Mouse (Mus musculus): ENCODE measurements around the gene Jak2. TPM values are rescaled to one million over a fixed set of nuclear protein-coding genes. Genes with fewer than 3 reads are reported as not detected.

Gene Jak2
- total RNA-seq, 4 experiments from 2014 or later, result 16.0 to 18.0 (median 16.9) TPM

DNA sequence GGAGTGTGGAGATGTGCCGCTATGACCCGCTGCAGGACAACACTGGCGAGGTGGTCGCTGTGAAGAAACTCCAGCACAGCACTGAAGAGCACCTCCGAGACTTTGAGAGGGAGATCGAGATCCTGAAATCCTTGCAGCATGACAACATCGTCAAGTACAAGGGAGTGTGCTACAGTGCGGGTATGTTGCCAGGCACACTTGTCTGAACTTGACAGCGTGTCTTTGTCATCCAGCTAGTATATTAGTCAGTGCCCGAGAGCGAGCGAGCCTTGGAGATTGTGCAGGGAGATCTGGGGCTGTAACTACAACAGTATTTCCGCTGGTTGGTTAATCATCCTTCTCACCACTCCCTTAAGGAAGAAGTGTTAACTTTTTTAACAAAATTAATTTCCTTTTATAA, 49.3 kb downstream of the Jak2 start:
- no peak for DNase-seq (ENCODE audit: low spot score)

GRCm38 (mm10) chr19:29302119-29302518, 50.5 kb downstream of the Jak2 start:
- no peak for DNase-seq (ENCODE audit: low spot score)

DNA sequence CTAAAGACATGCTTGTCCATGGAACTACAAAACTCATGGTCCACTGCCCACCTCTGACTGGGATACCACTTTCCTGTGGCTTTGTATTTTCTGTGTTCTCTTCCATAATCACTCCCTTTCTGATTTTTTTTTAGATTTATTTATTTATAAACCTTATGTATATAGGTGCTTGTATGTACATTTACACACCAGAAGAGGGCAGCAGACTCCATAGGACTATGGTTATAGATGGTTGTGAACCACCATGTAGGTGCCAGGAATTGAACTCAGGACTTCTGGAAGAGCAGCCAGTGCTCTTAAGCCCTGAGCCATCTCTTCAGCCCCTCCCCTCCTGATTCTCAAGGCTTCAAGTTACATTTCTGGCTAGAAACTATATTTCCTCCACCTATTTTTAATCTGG, 57.2 kb downstream of the Jak2 start:
- no peak for DNase-seq (ENCODE audit: low spot score)

DNA sequence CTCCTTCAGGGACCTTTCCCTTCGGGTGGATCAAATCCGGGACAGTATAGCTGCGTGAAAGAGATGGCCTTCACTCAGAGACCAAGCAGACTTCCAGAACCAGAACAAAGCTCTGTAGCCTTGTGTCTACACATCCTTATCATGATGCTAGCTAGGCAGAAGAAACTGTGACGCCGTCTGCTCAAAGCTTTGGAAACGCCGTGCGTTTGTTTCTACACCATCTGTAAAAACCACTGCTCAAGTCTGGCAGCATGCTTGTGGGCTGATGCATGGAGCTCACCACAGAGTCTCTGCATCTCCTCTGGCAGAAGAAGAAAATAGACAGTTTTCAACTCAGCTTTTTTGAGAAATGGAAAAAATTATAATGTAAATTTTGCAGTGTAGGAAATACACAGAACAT, 60.2 kb downstream of the Jak2 start:
- no peak for DNase-seq (ENCODE audit: low spot score)

GRCm38 (mm10) chr19:29312661-29313060, 61.0 kb downstream of the Jak2 start:
- no peak for DNase-seq (ENCODE audit: low spot score)

GRCm38 (mm10) chr19:29323416-29324049, 71.9 kb downstream of the Jak2 start:
- DNase-seq (ENCODE audit: low spot score), result no peak

DNA sequence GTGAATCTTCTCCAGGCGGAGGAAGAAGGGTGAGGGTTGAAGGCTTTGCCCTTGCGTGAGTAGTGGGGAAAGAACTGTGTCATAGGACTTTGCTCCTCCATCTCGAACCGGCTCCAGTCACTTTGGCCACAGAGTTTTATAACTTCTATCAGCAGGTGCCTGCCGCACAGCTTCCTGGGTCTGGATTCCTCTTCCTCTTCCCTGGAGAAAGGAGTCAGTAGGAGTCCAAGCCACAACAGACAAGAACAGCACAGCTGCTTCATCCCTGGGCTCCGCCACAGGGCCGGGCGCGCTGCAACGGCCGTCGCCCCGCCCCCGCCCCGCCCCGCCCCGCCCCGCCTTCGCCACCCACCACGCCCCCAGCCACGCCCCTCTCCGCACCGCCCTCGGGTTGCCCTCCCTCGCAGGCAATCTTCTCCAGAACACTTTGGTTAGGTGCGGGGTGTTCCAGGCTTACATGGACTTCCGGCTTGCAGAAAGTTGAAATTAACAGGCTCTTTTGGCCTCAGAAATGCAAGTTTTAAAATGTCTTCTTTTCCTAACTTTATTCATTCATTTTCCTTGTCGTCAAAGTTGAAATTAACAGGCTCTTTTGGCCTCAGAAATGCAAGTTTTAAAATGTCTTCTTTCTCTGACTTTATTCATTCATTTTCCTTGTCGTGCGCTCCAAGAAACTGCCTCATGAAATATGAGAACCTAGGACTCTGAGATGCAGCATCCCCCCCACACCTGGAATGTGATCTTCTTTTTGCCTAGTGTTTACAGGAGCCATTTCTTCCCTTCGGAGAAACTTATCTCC, 73.6 kb downstream of the Jak2 start, which contains the start of gene Insl6:
Insl6 (minus strand) TSS at position 304 of the 799 bp plus-strand sequence.
- peak; percentile 14 for DNase-seq (ENCODE audit: low spot score)

DNA sequence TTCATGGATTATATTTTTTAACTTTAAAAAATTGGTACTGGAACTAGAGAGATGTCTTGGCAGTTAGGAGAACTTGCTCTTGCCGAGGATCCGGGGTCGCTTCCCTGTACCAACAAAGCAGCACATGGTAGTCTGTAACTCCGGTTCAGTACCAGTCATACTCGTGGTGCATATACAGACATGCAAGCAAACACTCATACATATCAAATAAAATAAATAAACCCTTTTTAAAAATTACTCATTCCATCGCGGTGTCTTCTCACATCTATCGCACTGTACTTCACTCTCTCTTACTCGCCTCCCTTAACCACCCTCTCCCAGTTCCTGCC, 74.2 kb downstream of the Jak2 start:
- DNase-seq (ENCODE audit: low spot score), result no peak

GRCm38 (mm10) chr19:29326396-29326795, 74.8 kb downstream of the Jak2 start:
- no peak for DNase-seq (ENCODE audit: low spot score)

GRCm38 (mm10) chr19:29326822-29327552, 75.4 kb downstream of the Jak2 start:
- no peak for DNase-seq (ENCODE audit: low spot score)

GRCm38 (mm10) chr19:29334068-29334745, 82.6 kb downstream of the Jak2 start, which contains the start of gene Rln1:
Gene Rln1 (minus strand): TSS chr19:29334670.
- DNase-seq (ENCODE audit: low spot score), result no peak

DNA sequence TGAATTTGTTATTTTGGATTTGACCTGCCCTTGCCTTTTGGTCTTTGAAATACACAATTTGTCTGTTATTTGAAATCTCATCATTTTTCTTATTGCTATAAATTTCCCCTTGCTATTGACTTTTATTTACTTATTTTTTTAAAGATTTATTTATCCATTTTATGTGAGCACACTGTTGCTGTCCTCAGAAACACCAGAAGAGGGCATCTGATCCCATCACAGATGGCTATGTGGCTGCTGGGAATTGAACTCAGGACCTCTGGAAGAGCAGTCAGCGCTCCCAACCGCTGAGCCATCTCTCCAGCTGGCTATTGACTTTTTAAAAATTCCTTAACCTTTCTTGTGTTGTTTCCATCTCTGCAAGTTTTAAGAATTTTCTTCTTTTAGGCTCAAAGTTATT, 85.0 kb downstream of the Jak2 start:
- no peak for DNase-seq (ENCODE audit: low spot score)

GRCm38 (mm10) chr19:29341029-29341428, 89.4 kb downstream of the Jak2 start:
- DNase-seq (ENCODE audit: low spot score), result no peak

DNA sequence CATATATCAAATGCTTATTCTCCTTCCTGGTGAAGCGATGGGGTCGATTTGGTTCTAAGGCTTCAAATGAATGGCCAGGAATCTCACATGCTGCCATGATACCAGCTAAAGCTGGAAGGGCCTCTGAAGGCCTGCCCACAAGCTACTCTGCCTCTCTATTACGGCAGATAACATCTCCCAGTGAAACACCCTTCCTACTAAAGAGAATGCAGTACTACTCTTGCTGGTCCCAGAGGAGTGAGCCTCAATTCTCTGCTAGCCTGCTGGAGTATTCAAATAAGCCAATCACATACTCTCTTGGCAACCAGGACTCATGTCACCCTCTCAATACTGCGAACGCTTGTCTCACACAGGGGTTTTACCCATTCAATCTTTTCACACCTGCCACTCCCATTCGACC, 90.7 kb downstream of the Jak2 start:
- DNase-seq (ENCODE audit: low spot score), result no peak

DNA sequence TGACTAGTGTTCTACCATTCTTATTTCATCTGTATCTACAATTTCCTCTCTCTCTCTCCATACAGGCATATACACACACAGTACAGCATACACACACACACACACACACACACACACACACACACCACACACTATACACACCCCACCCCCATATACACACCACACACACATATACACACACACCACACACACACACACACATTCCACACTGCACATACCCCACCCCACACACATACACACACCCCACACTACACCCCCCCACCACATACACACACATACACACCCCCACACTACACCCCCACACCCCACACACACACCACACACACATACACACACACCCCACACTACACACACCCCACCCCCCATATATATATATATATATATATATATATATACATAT, 93.2 kb downstream of the Jak2 start:
- DNase-seq (ENCODE audit: low spot score), result no peak

- DNase-seq (ENCODE audit: low spot score), result no peak
Observed at GRCm38 (mm10) chr19:29345636-29346035, 94.0 kb downstream of the Jak2 start.

GRCm38 (mm10) chr19:29350991-29351390, 99.4 kb downstream of the Jak2 start:
- DNase-seq (ENCODE audit: low spot score), result no peak

- DNase-seq (ENCODE audit: low spot score), result peak; percentile 84
Observed at GRCm38 (mm10) chr19:29354895-29355877, 103.6 kb downstream of the Jak2 start.

GRCm38 (mm10) chr19:29356281-29356680, 104.7 kb downstream of the Jak2 start:
- DNase-seq (ENCODE audit: low spot score), result no peak

- DNase-seq (ENCODE audit: low spot score), result no peak
Observed at GRCm38 (mm10) chr19:29360251-29360650, 108.6 kb downstream of the Jak2 start.

All from heart, adult 8-10 months (tissue).